Mouse (Mus musculus): Measurements from ENCODE around the gene Tbpl1. TPM values are rescaled to one million over a fixed set of nuclear protein-coding genes. Genes with fewer than 3 reads are reported as not detected.

Gene Tbpl1
- polyA plus RNA-seq (2012; rRNA removed): 22.1 and 29.6 TPM in 2 replicates

DNA sequence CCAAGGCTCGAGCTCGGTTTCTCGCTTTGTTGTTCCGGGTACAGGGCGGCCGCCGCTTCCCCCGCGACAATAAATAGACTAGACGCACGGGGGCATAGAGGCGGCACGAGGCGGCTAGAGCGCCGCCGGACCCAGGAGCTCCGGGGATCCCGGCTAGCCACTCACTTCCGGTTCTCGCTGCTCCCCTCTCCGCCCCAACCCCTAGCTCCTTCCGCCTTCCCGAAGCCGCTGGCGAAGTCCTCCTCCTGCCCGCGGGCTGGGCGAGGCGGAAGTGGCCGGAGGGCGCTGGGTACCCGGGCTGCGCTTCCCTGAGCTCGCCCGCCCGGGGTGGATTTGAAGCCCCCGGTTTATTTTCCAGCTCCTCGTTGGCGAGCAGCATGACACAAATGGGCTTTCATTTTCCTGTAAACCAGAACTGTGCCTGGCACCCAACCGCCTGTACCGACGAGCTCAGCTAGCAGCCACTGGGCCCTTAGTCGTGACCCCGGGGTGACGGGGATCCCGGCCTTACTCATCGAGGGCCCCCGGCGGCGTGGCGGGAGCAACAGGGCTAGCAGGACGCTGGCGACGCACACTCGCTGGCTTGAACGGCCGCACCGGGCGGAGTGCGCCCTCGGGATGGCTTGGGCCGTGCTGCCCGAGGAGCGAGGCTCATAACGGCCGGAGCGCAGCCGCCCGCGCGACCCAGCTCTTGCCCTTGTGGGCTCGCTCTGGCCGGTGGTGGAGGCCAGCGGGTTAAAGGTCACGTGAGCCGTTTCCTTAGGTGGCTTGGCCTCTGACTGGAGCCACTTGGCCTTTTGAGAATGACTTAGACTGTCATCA lies at the start of gene Tbpl1:
TSS of gene Tbpl1 (minus strand) at position 667 of the 822 bp plus-strand sequence.
- WGBS: under 1% methylated on average over 76 of the region's 77 CpGs
- Histone ChIP-seq H3K27ac (ENCODE audit: insufficient read depth, low read length) (peak within 1 kb of the TSS; percentile 90), H3K27me3 (ENCODE audit: control insufficient read depth, insufficient read depth, low read length) (no peaks in the 10 kb centered on the region), H3K36me3 (ENCODE audit: control insufficient read depth, insufficient read depth, low read length) (no peaks in the 10 kb centered on the region), H3K4me3 (ENCODE audit: extremely low read depth, insufficient read depth, insufficient read length) (peak within 1 kb of the TSS; percentile 85), H3K4me1 (ENCODE audit: control insufficient read depth, insufficient read depth, insufficient read length) (peaks cover 5% of the 10 kb centered on the region; the same call in 1 of the 2 replicates)
- TF ChIP-seq POLR2A (IDR thresholded peaks at IDR 0.05; ENCODE audit: low read depth, low read length) (peak; percentile 81), CTCF (IDR thresholded peaks at IDR 0.05; ENCODE audit: extremely low read depth, insufficient read depth, insufficient read length, insufficient replicate concordance) (no peak)
- peak; percentile 90 to 96 for DNase-seq (ENCODE audit: low read depth in 1 of 2, low spot score in 2 of 2)

DNA sequence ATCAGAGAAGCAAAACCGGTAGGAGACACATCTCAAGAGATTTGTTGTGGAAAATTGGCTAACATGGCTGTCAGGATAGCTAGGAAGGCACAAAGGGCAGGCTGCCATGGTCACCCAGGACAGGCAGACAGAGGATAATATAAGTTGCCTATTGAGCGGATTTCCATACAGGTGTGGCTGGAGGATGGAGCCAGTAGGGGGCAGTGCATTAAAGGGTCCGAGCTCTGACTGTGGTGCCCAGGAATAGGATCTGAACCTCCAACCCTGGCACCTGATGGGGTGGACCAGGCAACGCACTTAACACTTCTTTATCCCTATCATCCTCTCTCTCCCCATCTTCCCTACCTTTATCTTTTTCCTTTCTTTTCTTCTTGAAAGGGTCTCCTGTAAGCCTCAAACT lies 49.7 kb upstream of the Tbpl1 start:
- WGBS: 37% methylated on average over 4 of the region's 4 CpGs
- Histone ChIP-seq H3K36me3 (ENCODE audit: control insufficient read depth, insufficient read depth, low read length) (no peaks in the 10 kb centered on the region), H3K4me1 (ENCODE audit: control insufficient read depth, insufficient read depth, insufficient read length) (no peaks in the 10 kb centered on the region), H3K27ac (ENCODE audit: insufficient read depth, low read length) (no peak overlapping the region), H3K27me3 (ENCODE audit: control insufficient read depth, insufficient read depth, low read length) (no peaks in the 10 kb centered on the region), H3K4me3 (ENCODE audit: extremely low read depth, insufficient read depth, insufficient read length) (no peak overlapping the region)
- no peak for DNase-seq (ENCODE audit: low read depth in 1 of 2, low spot score in 2 of 2)
- TF ChIP-seq CTCF (IDR thresholded peaks at IDR 0.05; ENCODE audit: extremely low read depth, insufficient read depth, insufficient read length, insufficient replicate concordance) (no peak), POLR2A (IDR thresholded peaks at IDR 0.05; ENCODE audit: low read depth, low read length) (no peak)

DNA sequence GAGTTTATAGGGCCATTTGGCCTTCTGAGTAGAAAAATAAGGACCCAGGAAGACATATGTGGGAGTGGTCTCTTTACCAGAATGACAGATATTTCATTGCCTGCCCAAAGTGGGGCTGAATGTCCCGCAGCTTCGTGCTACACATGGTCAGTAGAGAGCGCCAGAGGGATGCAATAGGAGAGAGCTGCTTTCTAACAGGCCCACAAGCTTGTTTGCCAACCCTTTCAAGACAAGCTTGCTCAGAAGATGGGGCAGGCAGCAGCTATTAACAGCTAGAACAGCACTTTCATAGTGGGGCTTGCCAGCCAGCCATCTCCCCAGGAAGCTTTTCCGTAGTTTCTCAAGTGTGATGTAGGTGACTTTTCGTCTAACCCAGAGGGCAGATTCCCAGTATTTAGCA lies 46.2 kb upstream of the Tbpl1 start:
- H3K4me3 ChIP-seq (ENCODE audit: extremely low read depth, insufficient read depth, insufficient read length): no peak overlapping the region
- H3K36me3 ChIP-seq (ENCODE audit: control insufficient read depth, insufficient read depth, low read length): no peaks in the 10 kb centered on the region
- no peaks in the 10 kb centered on the region for H3K4me1 ChIP-seq (ENCODE audit: control insufficient read depth, insufficient read depth, insufficient read length)
- H3K27me3 ChIP-seq (ENCODE audit: control insufficient read depth, insufficient read depth, low read length): no peaks in the 10 kb centered on the region
- 24% methylated on average over 5 of the region's 5 CpGs for WGBS
- DNase-seq (ENCODE audit: low read depth in 1 of 2, low spot score in 2 of 2): no peak
- no peak overlapping the region for H3K27ac ChIP-seq (ENCODE audit: insufficient read depth, low read length)
- TF ChIP-seq POLR2A (IDR thresholded peaks at IDR 0.05; ENCODE audit: low read depth, low read length) (no peak), CTCF (IDR thresholded peaks at IDR 0.05; ENCODE audit: extremely low read depth, insufficient read depth, insufficient read length, insufficient replicate concordance) (no peak)

DNA sequence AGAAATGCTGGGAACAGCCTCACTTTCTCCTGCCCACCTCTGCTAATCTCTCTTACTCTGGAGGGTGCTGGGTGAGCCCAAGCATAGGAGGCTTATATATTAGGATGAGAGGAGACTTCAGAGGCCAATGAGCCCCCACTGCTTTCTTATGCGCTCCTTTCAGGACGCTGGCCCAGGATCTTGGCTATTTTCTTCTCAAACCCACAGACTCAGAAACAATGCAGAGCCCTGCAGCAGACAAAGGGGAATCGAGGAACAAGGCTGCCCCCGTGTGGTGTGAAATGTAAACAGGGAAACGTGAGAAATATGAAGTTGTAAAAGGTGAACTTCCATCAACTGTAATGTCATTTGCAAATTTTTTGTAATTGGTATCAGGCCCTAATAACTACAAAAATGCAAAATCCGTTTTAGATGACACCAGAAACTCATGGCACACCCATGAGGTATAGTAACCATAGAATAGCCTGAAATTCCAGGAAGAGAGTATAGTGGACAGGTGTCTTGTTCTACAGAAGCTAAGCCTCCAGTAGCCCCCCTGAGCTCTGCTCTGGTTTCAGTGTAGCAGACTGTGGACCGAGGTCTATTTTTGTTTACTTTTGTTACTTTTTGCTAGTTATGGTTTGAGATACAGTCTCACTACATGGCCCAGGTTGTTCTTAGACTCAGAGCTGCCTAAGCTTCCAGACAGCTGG lies 44.4 kb upstream of the Tbpl1 start:
- Histone ChIP-seq H3K27ac (ENCODE audit: insufficient read depth, low read length) (no peak overlapping the region), H3K4me1 (ENCODE audit: control insufficient read depth, insufficient read depth, insufficient read length) (no peaks in the 10 kb centered on the region), H3K36me3 (ENCODE audit: control insufficient read depth, insufficient read depth, low read length) (no peaks in the 10 kb centered on the region), H3K4me3 (ENCODE audit: extremely low read depth, insufficient read depth, insufficient read length) (no peak overlapping the region), H3K27me3 (ENCODE audit: control insufficient read depth, insufficient read depth, low read length) (no peaks in the 10 kb centered on the region)
- WGBS: 20% methylated on average over 7 of the region's 7 CpGs
- DNase-seq (ENCODE audit: low read depth in 1 of 2, low spot score in 2 of 2): no peak
- TF ChIP-seq POLR2A (IDR thresholded peaks at IDR 0.05; ENCODE audit: low read depth, low read length) (no peak), CTCF (IDR thresholded peaks at IDR 0.05; ENCODE audit: extremely low read depth, insufficient read depth, insufficient read length, insufficient replicate concordance) (no peak)

DNA sequence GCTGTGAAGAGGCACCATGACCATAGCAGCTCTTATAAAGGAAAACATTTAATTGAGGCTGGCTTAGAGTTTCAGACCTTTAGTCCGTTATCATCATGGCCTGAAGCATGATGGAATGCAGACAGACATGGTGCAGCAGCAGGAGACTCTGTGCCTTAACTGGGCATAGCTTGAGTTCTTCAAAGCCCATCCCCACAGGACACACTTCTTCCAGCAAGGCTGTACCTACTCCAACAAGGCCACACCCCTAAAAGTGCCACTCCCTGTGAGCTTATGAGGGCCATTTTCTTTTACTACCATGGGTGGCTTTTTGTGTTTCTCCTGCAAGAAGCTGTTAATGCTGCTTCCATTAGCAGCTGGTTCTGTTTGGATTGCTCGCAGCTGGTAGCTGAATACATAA lies 43.7 kb upstream of the Tbpl1 start:
- Histone ChIP-seq H3K27ac (ENCODE audit: insufficient read depth, low read length) (no peak overlapping the region), H3K4me3 (ENCODE audit: extremely low read depth, insufficient read depth, insufficient read length) (no peak overlapping the region), H3K36me3 (ENCODE audit: control insufficient read depth, insufficient read depth, low read length) (no peaks in the 10 kb centered on the region), H3K27me3 (ENCODE audit: control insufficient read depth, insufficient read depth, low read length) (no peaks in the 10 kb centered on the region), H3K4me1 (ENCODE audit: control insufficient read depth, insufficient read depth, insufficient read length) (no peaks in the 10 kb centered on the region)
- no peak for DNase-seq (ENCODE audit: low read depth in 1 of 2, low spot score in 2 of 2)
- TF ChIP-seq POLR2A (IDR thresholded peaks at IDR 0.05; ENCODE audit: low read depth, low read length): no peak
- no peak for TF ChIP-seq CTCF (IDR thresholded peaks at IDR 0.05; ENCODE audit: extremely low read depth, insufficient read depth, insufficient read length, insufficient replicate concordance)
- 93% methylated on average over 2 of the region's 2 CpGs for WGBS

DNA sequence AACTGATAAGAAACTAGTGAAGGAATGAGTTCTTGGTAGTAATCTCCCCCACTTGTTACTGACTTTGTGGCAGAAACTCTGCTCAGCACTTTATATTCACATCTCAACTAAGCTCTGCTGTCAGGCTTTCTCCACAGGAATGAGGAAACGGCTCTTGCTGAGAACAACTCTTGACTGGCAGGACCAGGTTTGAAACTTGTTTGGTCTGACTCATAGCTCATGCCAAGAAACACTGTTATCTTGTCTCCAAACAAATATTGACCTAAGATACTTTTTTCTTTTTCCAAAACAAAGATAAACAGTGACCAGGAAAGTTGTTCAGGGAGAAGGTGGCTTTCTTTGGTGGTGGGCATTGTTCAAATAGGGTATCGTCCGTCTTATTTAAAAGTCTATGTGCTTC lies 42.9 kb upstream of the Tbpl1 start:
- H3K4me1 ChIP-seq (ENCODE audit: control insufficient read depth, insufficient read depth, insufficient read length): no peaks in the 10 kb centered on the region
- no peak overlapping the region for H3K4me3 ChIP-seq (ENCODE audit: extremely low read depth, insufficient read depth, insufficient read length)
- no peak overlapping the region for H3K27ac ChIP-seq (ENCODE audit: insufficient read depth, low read length)
- no peak for DNase-seq (ENCODE audit: low read depth in 1 of 2, low spot score in 2 of 2)
- WGBS: 84% methylated on average over 3 of the region's 3 CpGs
- H3K36me3 ChIP-seq (ENCODE audit: control insufficient read depth, insufficient read depth, low read length): no peaks in the 10 kb centered on the region
- H3K27me3 ChIP-seq (ENCODE audit: control insufficient read depth, insufficient read depth, low read length): no peaks in the 10 kb centered on the region
- no peak for TF ChIP-seq CTCF (IDR thresholded peaks at IDR 0.05; ENCODE audit: extremely low read depth, insufficient read depth, insufficient read length, insufficient replicate concordance)
- TF ChIP-seq POLR2A (IDR thresholded peaks at IDR 0.05; ENCODE audit: low read depth, low read length): no peak
